Mouse (Mus musculus): ENCODE data around the gene Trp53i13.

GRCm38 (mm10) chr11:77485229-77485628, 30.6 kb downstream of the Trp53i13 start:
- no peak for TF ChIP-seq GATA1 (IDR thresholded peaks at IDR 0.05; ENCODE audit: low read length)
- TF ChIP-seq TAL1 (IDR thresholded peaks at IDR 0.05; ENCODE audit: low read length), result no peak

Measured in erythroblast, embryonic 14.5 days (primary cell).